In the genomic region with DNA sequence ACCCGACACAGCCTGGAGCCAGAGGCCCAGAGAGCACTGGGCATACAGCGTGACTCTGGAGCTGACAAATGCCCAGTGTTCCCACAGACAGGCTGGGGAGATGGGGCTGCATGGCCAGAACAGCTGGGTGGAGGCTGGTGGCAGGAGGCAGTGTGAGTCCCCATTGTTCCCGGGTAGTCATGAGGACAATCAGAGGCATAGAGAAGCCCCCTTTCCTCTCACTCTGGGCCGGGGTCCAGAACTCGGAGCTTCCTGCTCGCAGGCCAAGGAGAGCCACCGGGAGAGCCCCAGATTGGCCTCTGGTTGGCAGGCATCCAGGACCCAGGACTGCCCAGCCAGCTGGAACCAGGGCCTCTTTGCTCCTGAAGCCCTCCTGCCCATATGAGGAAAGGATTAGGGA, we compare ENCODE assay signal across 9 mouse cellular contexts.
DNase-seq lines count a peak whose midpoint lies in the region; ATAC-seq lines count a peak whose summit lies in the region.
"Had no signal": no experiment of that assay in that cellular context is flagged by ENCODE, and none has a peak within 500 bp of the region (broad histone marks: within the 10 kb centered on the region; RNA-seq: fewer than 3 reads in every experiment).

No protein-coding gene starts in this region.

- H3K4me3 ChIP-seq in heart, embryonic 13.5 days: no peak overlapping the region
- H3K4me3 ChIP-seq in liver, embryonic 11.5 days (ENCODE audit: low read depth, low read length): no peak overlapping the region
- H3K4me3 ChIP-seq: liver, embryonic 15.5 days had no signal

- no peaks in the 10 kb centered on the region for H3K27me3 ChIP-seq in heart, embryonic 13.5 days (replicated peaks)
- H3K27me3 ChIP-seq in liver, embryonic 11.5 days (replicated peaks; ENCODE audit: control insufficient read depth, insufficient read depth, low read length): no peaks in the 10 kb centered on the region
- H3K27me3 ChIP-seq: liver, embryonic 15.5 days had no signal

- H3K36me3 ChIP-seq in heart, embryonic 13.5 days: no peaks in the 10 kb centered on the region
- H3K36me3 ChIP-seq in liver, embryonic 11.5 days (ENCODE audit: control insufficient read depth, insufficient read depth, low read length): no peaks in the 10 kb centered on the region
- H3K36me3 ChIP-seq: liver, embryonic 15.5 days had no signal

- H3K4me2 ChIP-seq in heart, embryonic 13.5 days: no peak overlapping the region
- H3K4me2 ChIP-seq in liver, embryonic 11.5 days: no peak overlapping the region
- H3K4me2 ChIP-seq: liver, embryonic 15.5 days had no signal

- 29% methylated on average over 7 of the region's 7 CpGs for WGBS in heart, embryonic 13.5 days
- WGBS in liver, embryonic 11.5 days: 77% methylated on average over 7 of the region's 7 CpGs

- no peaks in the 10 kb centered on the region for H3K9me3 ChIP-seq in heart, embryonic 13.5 days
- no peaks in the 10 kb centered on the region for H3K9me3 ChIP-seq in liver, embryonic 11.5 days (ENCODE audit: control insufficient read depth, low read length)
- H3K9me3 ChIP-seq: liver, embryonic 15.5 days had no signal

- peak; percentile 63 for DNase-seq in gastrocnemius, postnatal 10 days
- no peak for DNase-seq in gastrocnemius, adult 18-20 months (ENCODE audit: low spot score)
- peak; percentile 62 for DNase-seq in cerebellum, adult 8-10 months
- peak; percentile 79 for DNase-seq in kidney, postnatal 14 days
- peak; percentile 39 to 61 for DNase-seq in lung, postnatal 4 days
- no peak for DNase-seq in liver, embryonic 11.5 days (ENCODE audit: low spot score)
- no peak for DNase-seq in spleen, postnatal 4 days (ENCODE audit: low spot score in 2 of 2)

- H3K9ac ChIP-seq in heart, embryonic 13.5 days: 0 out of 2 replicates have a peak overlapping the region, but pooled peaks have one; percentile 15
- H3K9ac ChIP-seq in liver, embryonic 11.5 days (ENCODE audit: low read depth, low read length): no peak overlapping the region
- H3K9ac ChIP-seq: liver, embryonic 15.5 days had no signal

- peak overlapping the region; percentile 10; the same call in 1 of the 2 replicates for H3K27ac ChIP-seq in heart, embryonic 13.5 days (replicated peaks)
- H3K27ac ChIP-seq in liver, embryonic 11.5 days (ENCODE audit: low read depth, low read length): no peak overlapping the region
- H3K27ac ChIP-seq: liver, embryonic 15.5 days had no signal

- no peak for ATAC-seq in heart, embryonic 13.5 days (ENCODE audit: extremely low read depth, insufficient number of reproducible peaks, low FRiP score, low TSS enrichment)
- no peak for ATAC-seq in liver, embryonic 11.5 days (replicated peaks; ENCODE audit: low FRiP score)

- peaks cover 16% of the 10 kb centered on the region for H3K4me1 ChIP-seq in heart, embryonic 13.5 days
- H3K4me1 ChIP-seq in liver, embryonic 11.5 days (replicated peaks; ENCODE audit: control insufficient read depth, insufficient read depth, low read length): no peaks in the 10 kb centered on the region
- H3K4me1 ChIP-seq: liver, embryonic 15.5 days had no signal

Comparison
In these comparisons a context has a peak if more than half of its experiments do, and no peak if none do; other contexts are left out.
1. DNase-seq: peak in gastrocnemius, postnatal 10 days (single experiment), cerebellum, adult 8-10 months (single experiment), kidney, postnatal 14 days (single experiment) and lung, postnatal 4 days (2 of 2); none in gastrocnemius, adult 18-20 months (single experiment), liver, embryonic 11.5 days (single experiment) and spleen, postnatal 4 days (0 of 2).